Mouse (Mus musculus) hindbrain, embryonic 14.5 days (tissue): Measurements from ENCODE around the gene Mturn. TPM values are rescaled to one million over a fixed set of nuclear protein-coding genes. Genes with fewer than 3 reads are reported as not detected.

Experiments used
- ATAC-seq: fragments of 200-750 bp; cut with Nextera tagmentation; 2 replicates; pipeline ENCODE4 v1.8.0; 2017; ENCODE audit warnings: moderate number of reproducible peaks, mild to moderate bottlenecking, moderate TSS enrichment, moderate library complexity; ENCODE audit not compliant: low FRiP score
- DNase-seq: peaks from one replicate; pipeline ENCODE4 v3.0.0-alpha.2; 2015; ENCODE audit warnings: low spot score
- H3K27ac ChIP-seq: fragments of 300-500 bp; sonication (generic); 2 replicates; pipeline ENCODE4 v1.5.1; 2014; ENCODE audit warnings: mild to moderate bottlenecking, moderate library complexity
- H3K27me3 ChIP-seq: fragments of 300-500 bp; sonication (generic); 2 replicates; pipeline ENCODE4 v1.6.1; 2014; ENCODE audit warnings: mild to moderate bottlenecking, low read length, mixed read lengths; ENCODE audit not compliant: control insufficient read depth, insufficient read depth
- H3K36me3 ChIP-seq: fragments of 300-500 bp; sonication (generic); replicated peaks from 2 replicates; pipeline ENCODE4 v1.6.1; 2014; ENCODE audit not compliant: control insufficient read depth, insufficient read depth
- H3K4me1 ChIP-seq: fragments of 300-500 bp; sonication (generic); replicated peaks from 2 replicates; pipeline ENCODE4 v1.6.1; 2014; ENCODE audit warnings: antibody characterized with exemption, low read length, mixed read lengths; ENCODE audit not compliant: control insufficient read depth, insufficient read depth
- H3K4me2 ChIP-seq: fragments of 300-500 bp; sonication (generic); replicated peaks from 2 replicates; pipeline ENCODE4 v1.6.1; 2014; ENCODE audit warnings: mild to moderate bottlenecking, moderate library complexity
- H3K4me3 ChIP-seq: fragments of 300-500 bp; sonication (generic); replicated peaks from 2 replicates; pipeline ENCODE4 v1.5.1; 2014; ENCODE audit warnings: mild to moderate bottlenecking, low read length
- H3K9ac ChIP-seq: fragments of 300-500 bp; sonication (generic); 2 replicates; pipeline ENCODE4 v1.6.1; 2014
- H3K9me3 ChIP-seq: fragments of 300-500 bp; sonication (generic); 2 replicates; pipeline ENCODE4 v1.6.1; 2016; ENCODE audit warnings: low read length; ENCODE audit not compliant: control insufficient read depth
- WGBS: fragments of 180-500 bp; shearing (Covaris S2); extraction: QIAGEN DNeasy Blood & Tissue Kit; methylation state at CpG from one replicate; pipeline ENCODE4 v1.1.7; 2014; 5-methylcytosine and 5-hydroxymethylcytosine counted together
- polyA plus RNA-seq: library from polyadenylated mRNA; unstranded; fragments of >200 nt; fragmentation: Nextera tagmentation; extraction: Ambion mirVana; gene quantifications from 2 replicates; pipeline ENCODE4 v1.2.1, GENCODE M21; 2014

Mturn gene
- polyA plus RNA-seq = 101 and 123 TPM in 2 replicates

- Histone ChIP-seq H3K4me2 (peak within 1 kb of the TSS; percentile 73), H3K4me3 (peak within 1 kb of the TSS; percentile 66), H3K4me1 (peaks cover 11% of the 10 kb centered on the region), H3K9ac (peak within 1 kb of the TSS; percentile 75), H3K27me3 (no peaks in the 10 kb centered on the region), H3K27ac (peak within 1 kb of the TSS; percentile 76), H3K9me3 (no peaks in the 10 kb centered on the region), H3K36me3 (no peaks in the 10 kb centered on the region; the same call in 1 of the 2 replicates)
- peak; percentile 97 for DNase-seq
- WGBS = 3% methylated on average over 48 of the region's 48 CpGs
- ATAC-seq = peak; percentile 95
These were observed at the start of gene Mturn for GRCm38 (mm10) chr6:54680891-54681745. Gene Mturn, plus strand, starts transcription at chr6:54681624.

- Histone ChIP-seq H3K4me1 (no peaks in the 10 kb centered on the region), H3K9me3 (no peaks in the 10 kb centered on the region), H3K4me2 (no peak overlapping the region), H3K36me3 (peaks cover 29% of the 10 kb centered on the region), H3K27me3 (no peaks in the 10 kb centered on the region), H3K9ac (no peak overlapping the region), H3K27ac (no peak overlapping the region), H3K4me3 (no peak overlapping the region)
- DNase-seq (no peak), ATAC-seq (no peak)
- 95% methylated on average over 3 of the region's 3 CpGs for WGBS
These were observed 41.5 kb upstream of the Mturn start for GRCm38 (mm10) chr6:54639877-54640276.

GRCm38 (mm10) chr6:54641953-54642352 lies 39.5 kb upstream of the Mturn start:
- Histone ChIP-seq H3K4me1 (no peaks in the 10 kb centered on the region), H3K27ac (no peak overlapping the region), H3K36me3 (peaks cover 29% of the 10 kb centered on the region), H3K9me3 (no peaks in the 10 kb centered on the region), H3K9ac (no peak overlapping the region), H3K4me3 (no peak overlapping the region), H3K27me3 (no peaks in the 10 kb centered on the region), H3K4me2 (no peak overlapping the region)
- DNase-seq = no peak
- ATAC-seq = no peak
- WGBS = 85% methylated on average over 2 of the region's 2 CpGs

DNA sequence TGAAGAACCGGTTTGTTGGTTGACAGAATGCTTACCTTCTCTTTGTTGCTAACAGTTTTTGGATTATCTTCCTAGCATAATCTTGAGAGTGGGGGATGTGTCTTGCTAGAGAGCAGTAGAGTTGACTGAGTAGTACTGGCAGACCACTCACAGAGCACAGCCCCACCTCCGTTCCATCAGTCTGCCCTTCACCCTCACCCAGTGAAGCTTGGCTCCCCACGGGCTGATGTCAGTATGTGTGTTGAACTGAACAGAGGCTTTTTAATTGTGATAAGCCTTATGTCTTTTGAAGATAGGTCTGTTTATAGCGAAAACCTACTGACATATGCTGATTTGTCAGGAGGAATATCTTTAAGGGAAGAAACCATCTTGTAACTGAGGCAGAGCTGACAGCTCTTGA lies 38.2 kb upstream of the Mturn start:
- DNase-seq (no peak), ATAC-seq (no peak)
- no peaks in the 10 kb centered on the region for H3K4me1 ChIP-seq
- WGBS = 86% methylated on average over 4 of the region's 4 CpGs
- H3K36me3 ChIP-seq = peaks cover 29% of the 10 kb centered on the region
- no peaks in the 10 kb centered on the region for H3K27me3 ChIP-seq
- no peaks in the 10 kb centered on the region for H3K9me3 ChIP-seq
- H3K4me3 ChIP-seq = no peak overlapping the region
- no peak overlapping the region for H3K9ac ChIP-seq
- H3K4me2 ChIP-seq = no peak overlapping the region
- no peak overlapping the region for H3K27ac ChIP-seq

DNA sequence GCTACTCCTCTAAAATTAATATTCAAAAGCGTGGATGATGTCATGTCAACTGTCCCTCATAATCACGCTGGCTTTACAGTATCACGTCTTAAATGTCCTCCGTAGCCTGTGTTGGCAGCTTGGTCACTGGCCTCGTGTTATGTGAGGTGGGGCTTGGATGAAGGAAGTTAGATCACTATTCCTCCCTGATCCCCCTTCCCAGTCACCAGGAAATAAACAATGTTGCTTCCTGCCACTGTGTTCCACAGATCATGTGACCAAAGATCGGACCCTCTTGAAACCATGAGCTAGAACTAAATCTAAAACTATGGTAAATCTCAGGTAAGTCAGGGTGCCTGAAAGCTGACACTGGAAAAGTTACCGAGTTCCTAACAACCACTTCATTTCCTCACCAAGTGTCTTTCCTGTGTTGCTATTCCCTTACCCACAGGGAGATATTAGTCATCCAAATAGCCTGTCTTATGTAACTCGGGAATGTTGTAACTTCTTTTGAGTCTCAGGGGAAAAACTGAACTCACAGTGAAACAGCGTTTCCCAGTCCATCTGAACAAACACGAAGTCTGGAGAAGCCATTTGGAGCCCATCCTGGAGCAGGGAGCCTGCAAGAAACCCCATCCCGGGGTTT lies 25.8 kb upstream of the Mturn start:
- no peaks in the 10 kb centered on the region for H3K27me3 ChIP-seq
- no peak overlapping the region for H3K27ac ChIP-seq
- H3K9ac ChIP-seq = no peak overlapping the region
- H3K9me3 ChIP-seq = no peaks in the 10 kb centered on the region
- ATAC-seq (no peak), DNase-seq (no peak)
- H3K4me3 ChIP-seq = no peak overlapping the region
- H3K36me3 ChIP-seq = no peaks in the 10 kb centered on the region
- WGBS = 84% methylated on average over 11 of the region's 11 CpGs
- no peak overlapping the region for H3K4me2 ChIP-seq
- H3K4me1 ChIP-seq = no peaks in the 10 kb centered on the region

GRCm38 (mm10) chr6:54657861-54658260 lies 23.6 kb upstream of the Mturn start:
- Histone ChIP-seq H3K4me2 (no peak overlapping the region), H3K27me3 (no peaks in the 10 kb centered on the region), H3K9me3 (no peaks in the 10 kb centered on the region), H3K9ac (no peak overlapping the region), H3K4me1 (no peaks in the 10 kb centered on the region), H3K36me3 (no peaks in the 10 kb centered on the region), H3K27ac (no peak overlapping the region), H3K4me3 (no peak overlapping the region)
- ATAC-seq = no peak
- DNase-seq = no peak
- WGBS = 85% methylated on average over 6 of the region's 6 CpGs

DNA sequence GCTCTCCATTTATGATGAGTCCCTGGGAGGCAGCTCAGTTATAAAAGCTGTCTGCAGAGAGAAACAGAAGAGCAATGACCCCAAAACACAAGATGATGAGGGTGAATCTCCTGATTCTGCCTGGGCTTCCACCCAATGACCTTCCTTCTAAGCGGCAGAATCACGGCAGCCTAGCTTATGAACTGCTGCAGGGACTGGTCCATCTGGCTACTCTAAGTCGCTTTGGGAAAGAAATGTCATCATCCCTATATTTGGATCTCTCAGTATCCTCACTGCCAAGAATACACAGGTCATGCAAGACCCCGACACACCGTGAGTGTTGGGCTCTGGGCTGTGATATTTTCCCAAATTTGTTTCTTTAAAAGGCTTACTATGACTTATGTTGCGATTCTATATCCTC lies 11.6 kb upstream of the Mturn start:
- 93% methylated on average over 6 of the region's 6 CpGs for WGBS

GRCm38 (mm10) chr6:54672901-54673300 lies 8.5 kb upstream of the Mturn start:
- ATAC-seq (no peak), DNase-seq (no peak)
- Histone ChIP-seq H3K4me2 (no peak overlapping the region), H3K9me3 (no peaks in the 10 kb centered on the region), H3K36me3 (no peaks in the 10 kb centered on the region), H3K27ac (no peak overlapping the region), H3K9ac (no peak overlapping the region), H3K4me3 (no peak overlapping the region), H3K4me1 (no peaks in the 10 kb centered on the region), H3K27me3 (no peaks in the 10 kb centered on the region)
- WGBS = 40% methylated on average over 5 of the region's 5 CpGs

More for the DNA sequence above, 11.6 kb upstream of the Mturn start:
- H3K4me2 ChIP-seq = no peak overlapping the region
- no peaks in the 10 kb centered on the region for H3K36me3 ChIP-seq
- no peak overlapping the region for H3K4me3 ChIP-seq
- ATAC-seq (no peak), DNase-seq (no peak)
- no peaks in the 10 kb centered on the region for H3K4me1 ChIP-seq
- no peak overlapping the region for H3K9ac ChIP-seq
- no peak overlapping the region for H3K27ac ChIP-seq
- H3K27me3 ChIP-seq = no peaks in the 10 kb centered on the region
- 0 out of 2 replicates have a peak, but pooled peaks cover 4% of the 10 kb centered on the region for H3K9me3 ChIP-seq

DNA sequence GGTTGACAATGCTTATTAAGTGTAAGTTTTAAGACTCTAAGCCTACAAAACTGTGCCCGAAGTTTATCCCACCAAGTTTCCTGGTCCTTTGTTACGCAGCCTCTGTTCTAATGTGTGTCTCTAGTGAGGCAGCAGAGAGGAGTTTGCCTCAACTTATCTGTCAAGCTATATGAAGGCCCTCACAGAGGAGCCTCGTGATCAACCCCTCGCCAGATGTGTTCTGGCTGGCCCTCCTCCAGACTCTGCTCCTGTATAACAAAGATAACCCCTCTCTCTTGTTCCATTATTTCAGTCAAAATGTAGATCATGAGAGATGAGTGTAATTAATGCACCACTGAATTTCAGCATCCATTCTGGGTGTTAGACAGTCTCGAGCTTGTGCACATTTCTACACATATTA lies 1.7 kb upstream of the Mturn start:
- Histone ChIP-seq H3K27ac (no peak overlapping the region), H3K4me2 (no peak overlapping the region), H3K4me3 (no peak overlapping the region), H3K9ac (no peak overlapping the region), H3K27me3 (no peaks in the 10 kb centered on the region), H3K4me1 (peaks cover 11% of the 10 kb centered on the region), H3K9me3 (no peaks in the 10 kb centered on the region), H3K36me3 (no peaks in the 10 kb centered on the region; the same call in 1 of the 2 replicates)
- 75% methylated on average over 5 of the region's 5 CpGs for WGBS
- DNase-seq (no peak), ATAC-seq (no peak)
